Mouse (Mus musculus) CD8-positive naive resting alpha-beta T cell, adult 2 months (primary cell): ENCODE results near the gene Hagh.
A peak's percentile ranks its signal among the peaks of the same experiment; 100 is the strongest.

Experiments
- DNase-seq, 2 experiments: peaks; one replicate each; pipeline ENCODE4 v3.0.0; 2022; ENCODE audit warnings: low read depth in 2 of 2, low spot score in 2 of 2

Hagh gene

DNA sequence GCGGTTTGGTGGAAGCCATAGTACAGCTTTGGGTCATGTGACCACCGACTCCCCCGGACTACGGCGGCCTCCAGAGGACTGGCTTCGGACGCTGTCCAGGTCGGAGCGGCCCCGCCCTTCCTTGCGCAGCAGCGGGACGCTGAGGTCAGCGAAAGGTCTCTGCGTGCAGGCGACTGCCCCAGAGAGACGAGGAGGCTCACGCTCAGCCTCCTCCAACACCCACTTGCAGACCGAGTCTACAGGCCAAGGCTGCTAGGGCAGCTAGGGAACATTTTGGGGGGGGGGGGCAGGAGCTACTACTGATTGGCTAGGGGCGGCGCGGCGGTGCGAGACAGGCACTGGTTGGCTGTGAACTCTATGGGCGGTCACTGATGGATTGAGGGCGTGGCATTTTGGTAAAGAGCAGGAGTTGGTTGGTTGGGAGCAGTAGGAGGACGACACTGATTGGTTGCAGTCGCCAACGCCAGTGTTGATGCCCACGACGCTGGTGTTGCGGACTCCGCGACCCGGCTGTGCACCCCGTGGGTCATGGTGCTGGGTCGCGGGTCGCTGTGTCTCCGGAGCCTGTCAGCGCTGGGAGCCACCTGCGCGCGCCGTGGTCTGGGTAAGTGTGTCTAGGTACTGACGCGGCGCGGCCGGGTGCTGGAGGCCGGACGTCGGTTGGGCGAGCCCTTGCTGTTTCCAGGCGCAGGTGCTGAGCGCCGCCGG, 10.3 kb downstream of the Hagh start, which contains the start of gene Fahd1:
Gene Fahd1, minus strand, starts transcription at position 300 of the 708 bp plus-strand sequence.
- peak; percentile 88 to 89 for DNase-seq

DNA sequence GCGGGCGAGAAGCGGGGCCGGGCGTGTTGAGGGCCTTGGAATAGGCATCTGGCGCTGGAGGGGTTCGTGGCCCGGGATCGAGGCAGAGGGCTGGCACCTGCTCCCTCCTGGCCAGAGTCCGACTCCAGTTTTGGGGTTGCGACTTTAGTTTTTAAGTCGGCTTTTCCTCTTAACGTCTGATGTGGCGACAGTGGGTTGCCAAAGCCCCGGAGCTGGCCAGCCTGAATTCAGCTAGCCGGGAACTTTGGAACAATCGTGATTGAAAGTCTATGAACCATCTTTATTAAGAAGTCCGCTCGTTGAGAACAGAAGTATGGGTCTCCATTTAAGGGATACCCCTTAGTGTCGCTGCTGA, 10.8 kb downstream of the Hagh start:
- DNase-seq: no peak

DNA sequence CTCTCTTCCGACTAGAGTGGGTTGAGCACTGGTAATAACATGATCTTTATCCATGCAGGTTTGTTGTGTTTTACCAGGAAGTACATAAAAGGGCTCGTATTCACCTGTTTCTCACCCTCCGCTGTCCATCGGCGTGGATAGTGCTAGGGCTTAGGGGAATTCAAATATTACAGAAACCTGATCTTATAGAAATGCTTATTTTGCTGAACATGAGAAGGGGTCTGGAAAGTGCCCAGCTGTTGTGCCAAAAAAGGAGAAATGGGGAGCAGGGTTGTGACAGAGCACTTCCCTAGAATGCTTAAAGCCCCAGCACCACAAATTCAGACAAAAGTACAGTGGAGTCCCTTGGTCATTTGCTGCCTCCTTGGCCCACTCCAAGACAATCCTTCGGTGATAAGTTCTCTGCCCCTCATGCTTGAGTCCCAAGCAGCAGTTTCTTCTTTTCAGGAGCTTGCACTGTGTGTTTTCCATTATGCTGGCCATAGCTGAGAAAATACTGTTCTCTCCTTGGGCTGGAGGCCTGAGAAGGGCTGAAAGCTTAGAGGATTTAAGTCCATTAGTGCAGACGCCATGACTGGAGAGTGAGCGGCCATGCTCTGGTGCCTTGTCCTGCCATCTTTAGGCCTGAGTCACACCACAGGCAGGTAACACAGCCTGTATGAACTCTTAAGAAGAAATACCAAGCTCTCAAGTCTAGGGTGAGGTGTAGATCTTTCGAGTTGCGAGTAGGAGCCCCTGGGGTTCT, 11.6 kb downstream of the Hagh start:
- DNase-seq: no peak

DNA sequence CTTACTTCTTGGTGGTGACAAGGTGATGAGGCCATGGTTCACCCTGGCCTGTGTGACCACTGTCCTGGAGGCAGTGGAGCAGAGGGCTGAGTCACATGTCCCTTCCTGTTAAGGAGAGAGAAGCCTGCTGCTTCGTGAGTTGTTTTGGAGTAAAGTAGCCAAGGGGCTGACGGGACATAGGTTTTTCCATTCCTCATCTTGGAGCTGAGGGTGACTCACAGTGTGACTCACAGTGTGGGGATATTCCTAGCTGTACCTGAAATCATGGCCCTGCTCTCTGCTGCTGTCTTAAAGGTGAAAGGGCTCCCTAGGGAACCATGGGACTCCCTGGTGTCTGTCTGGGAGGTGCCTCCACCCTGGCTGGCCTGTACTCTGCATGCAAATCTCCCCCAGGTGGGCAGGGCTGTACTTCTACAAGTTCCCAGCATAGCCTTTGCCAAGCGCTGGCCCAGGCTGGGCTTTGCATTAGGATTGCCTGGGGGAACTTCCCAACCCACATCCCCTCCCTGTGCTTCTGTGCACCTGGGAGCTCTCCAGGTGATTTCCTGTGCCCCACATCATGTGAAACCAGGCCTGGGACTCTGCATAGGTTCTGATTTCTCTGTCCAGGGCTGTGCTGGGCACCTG, 16.0 kb downstream of the Hagh start:
- DNase-seq: no peak

DNA sequence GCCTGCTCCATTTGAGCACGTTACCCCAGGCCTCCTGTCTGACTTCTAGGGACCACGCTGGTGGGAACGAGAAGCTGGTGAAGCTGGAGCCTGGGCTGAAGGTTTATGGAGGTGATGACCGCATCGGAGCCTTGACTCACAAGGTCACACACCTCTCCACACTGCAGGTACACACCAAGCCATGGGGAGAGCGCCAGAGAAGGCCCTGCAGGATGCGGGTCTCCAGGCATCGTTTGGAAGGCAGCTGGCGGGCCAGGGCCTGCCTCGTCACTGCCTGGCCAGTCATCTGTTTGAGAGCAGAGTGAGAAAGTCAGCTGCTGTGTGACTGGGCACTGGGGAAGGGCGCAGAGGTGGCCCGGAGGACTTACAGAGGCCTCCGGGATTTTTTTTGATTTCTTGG, 16.6 kb downstream of the Hagh start:
- no peak for DNase-seq

DNA sequence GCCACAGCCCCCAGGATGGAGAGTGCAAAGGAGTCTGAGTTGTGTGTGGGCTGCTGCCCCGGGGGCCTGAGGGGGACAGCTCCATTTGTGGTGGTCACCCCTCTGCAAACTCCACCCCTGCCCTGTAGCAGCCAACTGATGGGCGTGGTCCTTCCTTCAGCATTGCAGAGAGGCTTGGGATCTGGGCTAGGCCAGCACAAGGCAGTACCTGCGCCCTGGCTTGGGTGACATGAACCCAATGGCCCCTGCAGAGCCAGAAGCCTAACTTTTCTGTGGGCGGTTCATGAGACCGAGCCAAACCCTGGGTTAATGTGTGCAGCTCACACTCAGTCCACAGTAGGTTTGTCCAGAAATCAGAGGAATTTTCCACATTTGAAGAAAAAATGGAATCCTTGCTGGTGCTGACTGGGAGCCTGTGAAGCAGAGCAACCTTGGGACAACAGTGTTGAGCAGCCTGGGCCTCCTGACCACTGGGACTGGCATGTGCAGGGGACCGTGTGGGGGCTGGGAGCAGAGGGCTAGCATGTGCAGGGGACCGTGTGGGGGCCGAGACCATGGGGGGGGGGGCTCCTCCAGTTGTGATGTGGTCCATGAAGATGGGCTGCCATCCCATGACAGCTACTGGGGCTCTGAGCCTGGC, 18.0 kb downstream of the Hagh start:
- no peak for DNase-seq

DNA sequence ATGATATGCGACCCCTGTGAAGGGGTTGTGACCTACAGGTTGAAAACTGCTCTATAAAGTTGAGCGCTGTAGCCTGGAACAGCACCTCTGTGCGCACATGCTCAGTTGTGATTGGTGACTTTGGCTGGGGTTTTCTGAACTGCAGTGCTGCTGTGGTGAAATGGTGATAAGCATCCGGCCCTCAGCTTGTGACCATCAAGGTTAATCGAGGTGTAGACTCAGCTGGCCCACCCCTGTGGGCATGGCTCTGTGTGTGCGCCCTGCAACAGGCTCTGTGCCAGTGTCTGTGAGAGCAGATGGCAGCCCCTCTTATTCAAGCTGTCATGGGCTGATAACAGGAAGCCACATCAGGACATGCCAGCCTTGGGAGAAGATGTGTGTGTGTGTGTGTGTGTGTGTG, 19.0 kb downstream of the Hagh start:
- no peak for DNase-seq

DNA sequence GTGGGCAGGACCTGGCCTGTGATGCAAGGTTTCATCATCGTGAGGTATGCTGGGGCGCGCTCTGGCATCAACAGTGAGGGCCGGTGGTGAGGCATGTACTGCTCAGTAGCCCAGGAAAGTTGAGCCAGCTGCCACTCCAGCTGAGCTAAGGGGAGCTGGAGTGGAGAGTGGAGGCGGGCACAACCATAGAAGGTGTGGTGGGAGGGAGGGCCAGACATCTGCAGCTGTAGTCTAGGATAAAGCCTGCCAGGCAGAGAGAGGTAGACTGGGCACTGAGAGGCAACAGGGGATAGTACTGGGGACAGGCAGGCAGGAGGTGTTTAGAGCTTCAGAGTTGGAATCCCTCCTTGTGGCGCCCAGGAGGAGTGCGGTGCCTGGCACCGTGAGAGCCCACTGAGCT, 20.1 kb downstream of the Hagh start:
- DNase-seq: no peak

DNA sequence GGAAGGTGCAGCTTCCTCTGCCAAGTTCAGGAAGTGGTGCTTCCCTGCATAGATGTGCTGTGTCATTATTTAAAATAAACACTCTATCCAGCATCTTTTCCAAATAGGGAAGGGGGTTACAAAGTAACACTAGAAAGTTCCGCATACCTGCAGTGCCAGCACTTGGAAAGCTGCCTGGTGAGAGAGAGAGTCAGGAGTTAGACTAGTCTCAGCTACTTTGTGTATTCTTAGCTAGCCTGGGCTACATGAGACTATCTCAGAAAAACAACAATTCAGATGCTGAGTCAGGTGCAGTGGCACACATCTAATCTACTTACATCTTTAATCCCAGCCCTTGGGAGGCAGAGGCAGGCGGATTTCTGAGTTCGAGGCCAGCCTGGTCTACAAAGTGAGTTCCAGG, 21.8 kb downstream of the Hagh start:
- no peak for DNase-seq

DNA sequence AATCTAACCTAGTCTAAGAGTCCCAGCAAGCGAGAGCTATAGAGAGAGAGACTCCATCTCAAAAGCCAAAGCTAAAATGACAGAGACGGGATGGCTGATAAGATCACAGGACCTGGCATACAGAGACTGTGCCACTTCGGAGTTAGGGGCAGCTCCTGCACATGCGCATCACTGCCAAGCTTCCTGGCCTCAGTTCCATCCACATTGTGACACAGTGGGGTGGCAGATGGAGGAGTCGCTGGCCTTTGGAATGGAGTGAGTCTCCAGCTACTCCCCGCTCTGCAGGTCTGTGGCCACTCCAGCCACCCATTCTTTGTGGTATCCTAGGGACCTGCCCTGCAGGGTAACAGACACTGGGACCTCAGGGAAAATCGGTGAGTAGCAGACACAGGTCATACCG, 25.8 kb downstream of the Hagh start, which contains the start of gene Igfals:
Gene Igfals, plus strand, starts transcription at position 222 of the 400 bp plus-strand sequence.
- no peak for DNase-seq

DNA sequence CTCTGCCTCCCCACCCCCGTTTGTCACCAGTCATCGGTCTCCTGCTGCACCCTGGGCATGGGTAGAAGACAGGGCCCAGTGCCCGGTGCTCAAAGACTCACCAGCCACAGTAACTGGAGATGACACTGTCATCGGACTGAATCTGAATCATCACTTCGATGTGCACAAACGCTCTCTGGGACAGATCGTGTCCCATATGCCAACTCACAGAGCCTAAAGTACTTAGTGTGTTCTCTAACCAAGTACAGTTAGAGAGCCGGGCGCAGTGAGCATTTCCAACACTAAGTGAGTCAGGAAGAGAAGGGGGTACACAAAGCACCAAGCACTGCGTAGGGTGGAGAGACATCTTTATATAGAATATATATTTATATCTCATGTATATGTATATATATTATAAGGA, 28.0 kb downstream of the Hagh start:
- no peak for DNase-seq

DNA sequence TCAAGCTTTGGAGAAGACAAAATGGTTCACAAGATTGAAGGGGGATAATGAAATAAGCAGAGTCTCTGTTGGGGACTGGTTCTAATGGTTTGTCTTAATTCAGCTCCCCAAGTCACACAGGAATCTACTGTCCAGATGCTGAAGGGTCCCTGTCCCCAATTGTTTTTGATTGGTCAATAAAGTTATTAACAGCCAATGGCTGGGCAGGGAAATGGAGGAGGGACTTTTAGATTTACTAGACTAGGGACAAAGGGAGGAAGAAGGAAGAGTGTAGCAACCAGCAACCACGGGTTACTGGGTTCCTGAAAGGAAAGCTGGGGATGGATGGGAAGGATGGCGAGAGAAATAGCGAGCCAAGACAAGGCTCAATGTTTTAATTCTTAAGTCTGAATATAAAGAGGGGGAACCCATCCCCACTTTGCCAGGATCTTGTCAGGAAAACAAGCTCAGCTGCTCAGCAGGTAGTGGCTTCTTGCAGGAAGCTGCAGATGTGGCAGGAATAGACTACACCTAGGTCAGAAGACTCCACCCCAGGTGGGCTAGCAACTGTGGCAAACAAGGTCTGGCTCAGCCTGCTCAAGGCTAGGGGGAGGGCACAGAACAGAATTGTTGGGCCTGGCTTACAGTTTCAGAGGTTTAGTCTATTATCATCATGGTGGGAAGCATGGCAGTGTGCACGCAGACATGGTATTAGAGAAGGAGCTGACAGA, 33.9 kb downstream of the Hagh start:
- DNase-seq: no peak

DNA sequence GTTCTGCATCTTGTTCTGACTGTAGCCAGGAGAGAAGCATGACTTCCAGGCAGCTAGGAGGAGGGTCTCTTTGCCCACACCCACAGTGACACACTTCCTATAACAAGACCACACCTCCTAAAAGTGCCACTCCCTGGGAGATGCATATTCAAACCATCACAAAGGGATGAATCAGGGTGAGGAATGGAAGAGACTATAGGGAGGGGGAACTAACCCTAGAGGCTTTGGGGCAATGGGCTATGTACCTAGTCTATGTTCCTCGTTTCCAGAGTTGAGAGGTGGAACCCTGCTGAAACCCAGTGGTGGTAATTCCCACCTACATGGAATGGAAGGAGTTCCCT, 34.4 kb downstream of the Hagh start:
- no peak for DNase-seq

DNA sequence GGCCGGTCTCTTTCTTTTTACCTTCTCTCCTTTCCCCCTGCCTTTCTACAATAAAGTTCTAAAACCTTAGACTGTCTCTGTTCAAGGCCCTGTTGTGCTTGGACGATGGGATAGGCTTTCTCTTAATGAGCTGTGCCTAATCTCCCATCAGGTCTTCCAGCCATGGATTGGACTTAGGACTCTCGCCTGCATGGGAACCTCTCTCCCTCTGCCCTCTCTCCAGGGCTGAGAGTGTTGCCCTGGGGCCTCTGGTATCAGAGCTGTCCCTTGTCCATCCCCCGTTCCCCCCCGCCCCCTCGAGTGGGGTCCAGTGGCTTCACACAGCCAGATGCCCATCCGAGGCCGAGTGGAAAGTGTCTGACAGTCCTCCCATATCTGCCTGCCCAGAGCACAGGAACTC, 35.0 kb downstream of the Hagh start:
- no peak for DNase-seq

DNA sequence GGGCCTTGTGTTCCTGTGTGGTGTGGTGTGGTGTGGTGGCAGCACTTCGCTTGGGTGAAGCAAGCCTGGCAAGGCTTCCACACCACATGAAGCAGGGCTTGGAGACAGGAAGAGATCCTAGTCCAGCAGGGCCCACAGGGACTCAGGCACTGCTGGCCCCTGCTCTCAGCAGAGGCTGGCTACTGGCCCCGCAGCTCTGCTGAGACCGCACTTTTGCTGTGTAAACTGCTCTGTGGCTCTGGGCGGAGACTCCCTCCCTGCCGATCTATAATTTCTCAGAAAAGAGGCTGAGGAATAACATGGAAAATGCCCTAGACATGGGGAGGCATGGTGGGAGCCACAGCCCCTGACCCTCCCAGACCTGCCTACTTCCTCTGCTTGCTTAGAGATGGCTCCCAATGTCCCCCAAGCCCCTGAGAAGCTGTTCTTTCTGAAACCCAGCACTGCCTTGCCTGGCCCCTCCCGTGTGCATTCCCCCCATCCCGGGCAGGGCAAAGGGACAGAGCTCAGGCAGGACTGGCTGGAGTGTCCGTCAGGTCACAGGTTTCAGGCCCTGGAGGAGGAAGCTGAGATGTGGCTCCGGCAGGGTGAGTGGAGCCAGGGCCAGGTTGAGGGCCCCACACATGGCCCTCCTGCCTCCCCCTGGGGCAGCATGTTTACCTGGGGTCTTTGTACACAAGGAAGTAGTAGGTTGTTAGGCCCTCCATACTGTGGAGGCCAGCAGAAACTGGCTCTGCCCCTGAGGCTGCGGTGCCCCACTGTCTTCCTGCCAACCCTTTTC, 37.6 kb downstream of the Hagh start:
- DNase-seq: no peak

DNA sequence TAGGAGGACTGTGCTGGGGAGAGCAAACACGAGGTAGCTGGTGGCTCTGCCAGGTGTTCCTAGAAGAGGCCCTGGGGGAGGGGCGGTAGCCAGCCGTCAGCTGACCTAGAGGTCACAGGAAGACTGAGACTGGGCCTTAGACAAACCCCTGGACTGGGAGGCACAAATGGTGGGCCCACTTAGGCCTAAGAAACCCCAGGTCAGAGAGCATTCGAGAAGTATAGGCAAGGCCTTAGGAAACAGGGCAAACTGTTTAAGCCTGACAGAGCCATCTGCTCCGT, 38.1 kb downstream of the Hagh start:
- DNase-seq: no peak

DNA sequence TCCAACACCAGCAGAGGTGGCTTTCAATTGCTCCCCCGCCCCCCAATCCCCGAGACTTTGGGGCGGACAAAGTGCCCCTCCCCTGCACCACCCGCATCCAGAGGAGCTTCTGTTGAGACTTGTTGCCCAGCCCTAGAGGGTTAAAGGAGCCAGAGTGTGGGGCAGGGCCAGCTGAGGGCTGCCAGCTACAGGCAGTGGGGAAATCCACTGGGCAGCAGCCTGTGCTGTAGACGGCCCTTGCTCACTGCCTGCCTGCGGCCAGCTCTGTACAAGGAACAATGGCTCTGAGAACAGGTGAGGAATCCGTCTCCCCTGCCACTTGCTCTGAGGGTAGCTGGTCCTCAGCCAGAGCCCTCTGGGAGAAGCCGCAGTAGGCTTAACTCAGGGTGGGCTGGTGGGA, 38.6 kb downstream of the Hagh start:
- no peak for DNase-seq

DNA sequence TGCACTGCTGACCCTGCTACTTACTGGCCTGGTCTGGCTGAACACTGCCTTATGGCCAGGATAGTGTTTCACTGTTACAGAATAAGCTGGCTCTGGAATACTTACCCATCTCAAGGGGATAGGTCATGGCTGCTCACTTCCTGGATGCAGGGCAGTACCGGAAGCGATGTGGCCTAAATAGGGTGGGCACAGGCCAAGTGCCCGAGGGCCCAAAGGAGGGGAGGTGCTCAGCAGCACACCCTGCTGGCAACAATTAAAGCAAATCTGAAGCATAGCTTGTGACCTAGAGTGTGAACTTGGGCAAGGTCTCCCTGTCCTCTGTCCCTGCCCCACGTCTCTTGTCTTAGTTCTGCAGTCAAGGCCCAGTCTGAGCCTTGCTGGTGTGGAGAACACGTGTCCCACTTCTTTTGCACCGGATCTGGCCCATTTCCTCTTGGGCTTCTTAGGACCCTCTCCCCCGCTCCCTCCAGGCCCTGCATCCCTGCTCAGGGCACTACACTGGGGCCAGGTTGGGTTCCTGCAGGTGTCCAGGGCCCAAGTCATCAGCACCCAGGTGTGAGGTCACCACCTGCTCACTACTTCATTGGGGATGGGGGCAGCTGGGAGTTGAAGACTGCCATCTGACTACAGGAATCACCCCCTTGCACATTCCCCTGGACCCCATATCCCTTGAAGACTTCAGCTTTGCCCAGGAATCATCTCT, 41.9 kb downstream of the Hagh start:
- DNase-seq: no peak

DNA sequence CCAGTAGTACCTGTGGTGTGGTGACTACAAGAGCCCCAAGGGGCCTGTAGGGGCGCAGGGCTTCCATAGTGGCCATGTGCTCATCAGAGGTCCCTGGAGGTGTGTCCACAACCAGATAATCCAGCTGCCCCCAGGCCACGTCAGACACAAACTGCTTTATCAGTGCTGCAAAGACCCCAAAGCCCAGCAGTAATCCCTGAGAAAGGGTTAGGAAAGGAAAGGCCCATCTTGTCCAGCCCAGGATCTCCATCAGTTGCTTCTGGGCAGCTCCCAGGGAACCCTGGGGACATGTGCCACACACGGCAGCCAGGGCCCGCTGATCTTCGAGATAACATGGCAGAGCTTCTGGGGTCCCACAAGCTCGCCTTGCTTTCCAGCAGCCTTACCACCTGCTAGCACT, 44.4 kb downstream of the Hagh start:
- DNase-seq: no peak
